Mouse (Mus musculus) MEL (cell line): Measurements from ENCODE around the gene Ppp1r27. TPM values are rescaled to one million over a fixed set of nuclear protein-coding genes. Genes with fewer than 3 reads are reported as not detected.

Source experiments
- DNase-seq: peaks from one replicate; pipeline ENCODE4 v3.0.0; 2011; ENCODE audit warnings: low read depth, low spot score
- H3K27ac ChIP-seq: 2 replicates; pipeline ENCODE4 v1.5.1; 2012; ENCODE audit warnings: low read depth, mild to moderate bottlenecking, control low read depth, low read length, moderate library complexity; ENCODE audit not compliant: control insufficient read depth
- H3K27me3 ChIP-seq, 2 experiments: fragments of 150-350 bp in 1 of 2; sonication (generic) in 1 of 2; 2 replicates each; pipeline ENCODE4 v1.6.1; 2012; ENCODE audit warnings: low read length in 2 of 2, mild to moderate bottlenecking in 2 of 2, improper control_type of control experiment in 1 of 2, moderate library complexity in 1 of 2; ENCODE audit not compliant: insufficient read depth in 2 of 2, control insufficient read depth in 1 of 2
- H3K36me3 ChIP-seq, 2 experiments: 2 replicates each; pipeline ENCODE4 v1.6.1; 2012 to 2014; ENCODE audit warnings: low read length in 2 of 2, improper control_type of control experiment in 1 of 2, inconsistent platforms in 1 of 2, mild to moderate bottlenecking in 1 of 2; ENCODE audit not compliant: insufficient read depth in 2 of 2, control insufficient read depth in 1 of 2
- H3K4me1 ChIP-seq, 2 experiments: fragments of 150-350 bp in 1 of 2; sonication (generic) in 1 of 2; 2 replicates each; pipeline ENCODE4 v1.6.1; 2012; ENCODE audit warnings: low read length in 2 of 2, improper control_type of control experiment in 1 of 2, mild to moderate bottlenecking in 1 of 2; ENCODE audit not compliant: insufficient read depth in 2 of 2, control insufficient read depth in 1 of 2
- H3K4me3 ChIP-seq, 2 experiments: fragments of 150-350 bp in 1 of 2; sonication (generic) in 1 of 2; 2 replicates each; pipeline ENCODE4 v1.5.1; 2012; ENCODE audit warnings: low read depth in 2 of 2, low read length in 2 of 2, mild to moderate bottlenecking in 2 of 2, moderate library complexity in 2 of 2, control low read depth in 1 of 2, improper control_type of control experiment in 1 of 2; ENCODE audit not compliant: control insufficient read depth in 1 of 2, insufficient read depth in 1 of 2
- H3K79me2 ChIP-seq: 2 replicates; pipeline ENCODE4 v1.6.1; 2012; ENCODE audit warnings: mild to moderate bottlenecking, low read length, moderate library complexity; ENCODE audit not compliant: control insufficient read depth, poor library complexity, insufficient read depth
- H3K9ac ChIP-seq: 2 replicates; pipeline ENCODE4 v1.6.1; 2012; ENCODE audit warnings: low read depth, mild to moderate bottlenecking, control low read depth, low read length, moderate library complexity; ENCODE audit not compliant: control insufficient read depth, poor library complexity, severe bottlenecking
- H3K9me3 ChIP-seq: fragments of 150-350 bp; sonication (generic); replicated peaks from 2 replicates; pipeline ENCODE4 v1.6.1; 2012; ENCODE audit warnings: mild to moderate bottlenecking, low read length, improper control_type of control experiment, moderate library complexity; ENCODE audit not compliant: insufficient read depth
- BHLHE40 ChIP-seq: IDR thresholded peaks from 2 replicates; pipeline ENCODE4 v1.6.1; 2012; ENCODE audit warnings: low read depth, mild to moderate bottlenecking, inconsistent platforms, low read length, improper control_type of control experiment, borderline replicate concordance
- CTCF ChIP-seq, 3 experiments: IDR thresholded peaks in 2 of 3; conservative IDR thresholded peaks in 1 of 3; 2 replicates each; pipeline ENCODE4 v1.5.1; 2011 to 2012; ENCODE audit warnings: low read length in 3 of 3, low read depth in 2 of 3, mild to moderate bottlenecking in 2 of 3, improper control_type of control experiment in 1 of 3, inconsistent platforms in 1 of 3, mixed read lengths in 1 of 3, moderate library complexity in 1 of 3; ENCODE audit not compliant: control insufficient read depth in 1 of 3, insufficient read depth in 1 of 3, poor library complexity in 1 of 3, severe bottlenecking in 1 of 3
- ELF1 ChIP-seq: IDR thresholded peaks from 2 replicates; pipeline ENCODE4 v1.6.1; 2014; ENCODE audit warnings: low read depth, mild to moderate bottlenecking, inconsistent platforms, low read length, improper control_type of control experiment, moderate library complexity
- EP300 ChIP-seq, 2 experiments: IDR thresholded peaks; 2 replicates each; pipeline ENCODE4 v1.6.1; 2011; ENCODE audit warnings: improper control_type of control experiment in 2 of 2, low read length in 2 of 2, low read depth in 1 of 2, mild to moderate bottlenecking in 1 of 2
- ETS1 ChIP-seq: IDR thresholded peaks from 2 replicates; pipeline ENCODE4 v1.6.1; 2012; ENCODE audit warnings: low read depth, mild to moderate bottlenecking, inconsistent platforms, low read length, improper control_type of control experiment, moderate library complexity
- GABPA ChIP-seq: IDR thresholded peaks from 2 replicates; pipeline ENCODE4 v1.6.1; 2012; ENCODE audit warnings: low read depth, mild to moderate bottlenecking, inconsistent platforms, low read length, improper control_type of control experiment, moderate library complexity
- GATA1 ChIP-seq: IDR thresholded peaks from 2 replicates; pipeline ENCODE4 v1.6.1; 2011; ENCODE audit warnings: low read depth, low read length, improper control_type of control experiment
- HCFC1 ChIP-seq: IDR thresholded peaks from 2 replicates; pipeline ENCODE4 v1.6.1; 2012; ENCODE audit warnings: low read depth, mild to moderate bottlenecking, inconsistent platforms, low read length, improper control_type of control experiment, moderate library complexity
- KAT2A ChIP-seq: conservative IDR thresholded peaks from 2 replicates; pipeline ENCODE4 v1.6.1; 2012; ENCODE audit warnings: low read depth, low read length, improper control_type of control experiment, inconsistent platforms
- MAFK ChIP-seq: IDR thresholded peaks from 2 replicates; pipeline ENCODE4 v1.6.1; 2011; ENCODE audit warnings: low read depth, mild to moderate bottlenecking, low read length, improper control_type of control experiment, borderline replicate concordance
- MAX ChIP-seq: IDR thresholded peaks from 2 replicates; pipeline ENCODE4 v1.6.1; 2011; ENCODE audit warnings: low read length, improper control_type of control experiment
- MAZ ChIP-seq: IDR thresholded peaks from 2 replicates; pipeline ENCODE4 v1.6.1; 2012; ENCODE audit warnings: low read depth, mild to moderate bottlenecking, inconsistent platforms, low read length, improper control_type of control experiment
- MEF2A ChIP-seq: IDR thresholded peaks from 2 replicates; pipeline ENCODE4 v1.6.1; 2014; ENCODE audit warnings: low read depth, mild to moderate bottlenecking, inconsistent platforms, low read length, improper control_type of control experiment; ENCODE audit not compliant: poor library complexity, insufficient replicate concordance, severe bottlenecking; ENCODE audit errors: extremely low read depth
- MXI1 ChIP-seq: IDR thresholded peaks from 2 replicates; pipeline ENCODE4 v1.6.1; 2011; ENCODE audit warnings: mild to moderate bottlenecking, low read depth, low read length, improper control_type of control experiment
- NELFE ChIP-seq: IDR thresholded peaks from 2 replicates; pipeline ENCODE4 v1.6.1; 2011; ENCODE audit warnings: low read depth, low read length, improper control_type of control experiment
- NRF1 ChIP-seq: IDR thresholded peaks from 2 replicates; pipeline ENCODE4 v1.6.1; 2014; ENCODE audit warnings: low read depth, mild to moderate bottlenecking, inconsistent platforms, low read length, improper control_type of control experiment, moderate library complexity; ENCODE audit not compliant: poor library complexity, insufficient read depth, severe bottlenecking
- POLR2A ChIP-seq, 2 experiments: IDR thresholded peaks; 2 replicates each; pipeline ENCODE4 v1.6.1; 2011 to 2012; ENCODE audit warnings: low read length in 2 of 2, mild to moderate bottlenecking in 2 of 2, control low read depth in 1 of 2, improper control_type of control experiment in 1 of 2, low read depth in 1 of 2, moderate library complexity in 1 of 2; ENCODE audit not compliant: control insufficient read depth in 1 of 2, insufficient read depth in 1 of 2, poor library complexity in 1 of 2
- POLR2AphosphoS5 ChIP-seq: IDR thresholded peaks from 2 replicates; pipeline ENCODE4 v1.6.1; 2012; ENCODE audit warnings: low read depth, borderline replicate concordance, mild to moderate bottlenecking, inconsistent platforms, low read length, moderate library complexity, mixed read lengths
- SIN3A ChIP-seq: IDR thresholded peaks from 2 replicates; pipeline ENCODE4 v1.6.1; 2012; ENCODE audit warnings: low read length, improper control_type of control experiment, inconsistent platforms
- SMC3 ChIP-seq: IDR thresholded peaks from 2 replicates; pipeline ENCODE4 v1.6.1; 2011; ENCODE audit warnings: low read depth, low read length, improper control_type of control experiment
- TAL1 ChIP-seq: IDR thresholded peaks from 2 replicates; pipeline ENCODE4 v1.6.1; 2012; ENCODE audit warnings: mild to moderate bottlenecking, inconsistent platforms, low read length, moderate library complexity, mixed read lengths
- TBP ChIP-seq: IDR thresholded peaks from 2 replicates; pipeline ENCODE4 v1.8.0; 2011; ENCODE audit warnings: low read depth, low read length, improper control_type of control experiment
- TCF12 ChIP-seq: IDR thresholded peaks from 2 replicates; pipeline ENCODE4 v1.6.1; 2014; ENCODE audit warnings: low read depth, mild to moderate bottlenecking, inconsistent platforms, low read length, improper control_type of control experiment, moderate library complexity
- USF2 ChIP-seq, 2 experiments: IDR thresholded peaks; 2 replicates each; pipeline ENCODE4 v1.6.1; 2011 to 2012; ENCODE audit warnings: improper control_type of control experiment in 2 of 2, low read length in 2 of 2, borderline replicate concordance in 1 of 2, inconsistent platforms in 1 of 2, low read depth in 1 of 2, mild to moderate bottlenecking in 1 of 2; ENCODE audit not compliant: insufficient read depth in 1 of 2
- ZC3H11A ChIP-seq: IDR thresholded peaks from 2 replicates; pipeline ENCODE4 v1.6.1; 2012; ENCODE audit warnings: low read depth, mild to moderate bottlenecking, inconsistent platforms, low read length, improper control_type of control experiment
- ZKSCAN1 ChIP-seq: IDR thresholded peaks from 2 replicates; pipeline ENCODE4 v1.6.1; 2012; ENCODE audit warnings: low read depth, mild to moderate bottlenecking, inconsistent platforms, low read length, improper control_type of control experiment, moderate library complexity
- ZMIZ1 ChIP-seq: IDR thresholded peaks from 2 replicates; pipeline ENCODE4 v1.6.1; 2012; ENCODE audit warnings: low read depth, mild to moderate bottlenecking, inconsistent platforms, low read length, improper control_type of control experiment, moderate library complexity
- polyA plus RNA-seq, 2 experiments: library from polyadenylated mRNA; stranded (reverse) in 1 of 2; unstranded in 1 of 2; fragments of >175 nt in 1 of 2; fragments of >200 nt in 1 of 2; gene quantifications; 2 replicates each; pipeline versions ENCODE4 v1.2.1 to v1.2.4; 2012; ENCODE audit warnings: low replicate concordance in 2 of 2, low read depth in 1 of 2; ENCODE audit not compliant: insufficient read length in 2 of 2, insufficient read depth in 1 of 2, missing spikeins in 1 of 2
- total RNA-seq: library from RNA; depleted of rRNA; stranded (reverse); fragments of 300-350 nt; gene quantifications from 2 replicates; pipeline ENCODE4 v1.2.3, GENCODE M21; 2012

The Ppp1r27 gene
- total and polyA plus RNA-seq, 3 experiments, result not detected

- TF ChIP-seq SIN3A (peak; percentile 24; the same call in 1 of the 2 replicates), USF2 (IDR thresholded peaks at IDR 0.05; ENCODE audit: borderline replicate concordance in 1 of 2, insufficient read depth in 1 of 2, low read depth in 1 of 2, low read length in 2 of 2) (no peak), HCFC1 (no peak), MXI1 (no peak), ETS1 (no peak; the same call in 1 of the 2 replicates), GATA1 (no peak), ELF1 (0 out of 2 replicates have a peak, but pooled peaks have one; percentile 4), SMC3 (peak; percentile 72), GABPA (no peak), ZC3H11A (no peak; the same call in 1 of the 2 replicates), NRF1 (no peak), ZKSCAN1 (no peak), KAT2A (no peak), CTCF (IDR thresholded peaks at IDR 0.05 in 2 of 3, conservative IDR thresholded peaks at IDR 0.05 in 1 of 3; ENCODE audit: control insufficient read depth in 1 of 3, insufficient read depth in 1 of 3, low read depth in 2 of 3, low read length in 3 of 3, poor library complexity in 1 of 3, severe bottlenecking in 1 of 3) (peak; percentile 82 to 97 (median 87)), MAFK (no peak), MAZ (no peak), TAL1 (no peak)
Measured at GRCm38 (mm10) chr11:120579316-120580107, 28.6 kb upstream of the Ppp1r27 start (continued).

GRCm38 (mm10) chr11:120578694-120579243 lies 27.8 kb upstream of the Ppp1r27 start:
- Histone ChIP-seq H3K27ac (no peak overlapping the region), H3K9me3 (no peaks in the 10 kb centered on the region), H3K27me3 (no peaks in the 10 kb centered on the region), H3K9ac (no peak overlapping the region), H3K36me3 (peaks cover 4 to 22% of the 10 kb centered on the region in 2 experiments; a peak in 3 of 4 replicates), H3K4me1 (peaks cover 10 to 20% of the 10 kb centered on the region in 2 experiments), H3K79me2 (peaks cover 43% of the 10 kb centered on the region), H3K4me3 (no peak overlapping the region)
- DNase-seq, result no peak
- TF ChIP-seq NRF1, result no peak
- TF ChIP-seq BHLHE40, result no peak
- TF ChIP-seq MXI1, result no peak
- no peak for TF ChIP-seq TBP
- no peak for TF ChIP-seq SMC3
- no peak for TF ChIP-seq GABPA
- TF ChIP-seq POLR2AphosphoS5, result no peak
- no peak for TF ChIP-seq MEF2A
- no peak for TF ChIP-seq EP300 (IDR thresholded peaks at IDR 0.05; ENCODE audit: low read depth in 1 of 2, low read length in 2 of 2)
- no peak for TF ChIP-seq NELFE
- no peak for TF ChIP-seq ZMIZ1
- no peak for TF ChIP-seq ETS1
- TF ChIP-seq SIN3A, result no peak
- no peak for TF ChIP-seq TCF12
- no peak for TF ChIP-seq MAX
- no peak for TF ChIP-seq GATA1
- no peak for TF ChIP-seq KAT2A
- no peak for TF ChIP-seq USF2 (IDR thresholded peaks at IDR 0.05; ENCODE audit: borderline replicate concordance in 1 of 2, insufficient read depth in 1 of 2, low read depth in 1 of 2, low read length in 2 of 2)
- TF ChIP-seq POLR2A (IDR thresholded peaks at IDR 0.05; ENCODE audit: control insufficient read depth in 1 of 2, insufficient read depth in 1 of 2, low read depth in 1 of 2, low read length in 2 of 2, poor library complexity in 1 of 2), result no peak
- no peak for TF ChIP-seq MAZ
